Mouse (Mus musculus): Measurements from ENCODE around the gene Tma7. TPM values are rescaled to one million over a fixed set of nuclear protein-coding genes. Genes with fewer than 3 reads are reported as not detected.

Tma7 gene
- total RNA-seq, 2 experiments from 2014 or later = 113 to 530 TPM

Other genes starting within 250 kb of the Tma7 start
- 5.7 and 5.8 TPM in 2 replicates for gene Slc26a6, start 229.3 kb downstream of the Tma7 start, total RNA-seq (2014; fragmentation: Nextera tagmentation)
- gene Slc26a6, start 229.3 kb downstream of the Tma7 start, total RNA-seq (2017) = 0.30 and 1.4 TPM in 2 replicates
- 2.7 TPM in 1 of 2 replicates, not detected in the other for gene Tmem89, start 168.0 kb downstream of the Tma7 start, total RNA-seq (2014; fragmentation: Nextera tagmentation)
- not detected in 2 replicates for gene Tmem89, start 168.0 kb downstream of the Tma7 start, total RNA-seq (2017)
- 281 and 361 TPM in 2 replicates for gene Uqcrc1, start 146.0 kb downstream of the Tma7 start, total RNA-seq (2014; fragmentation: Nextera tagmentation)
- 283 and 345 TPM in 2 replicates for gene Uqcrc1, start 146.0 kb downstream of the Tma7 start, total RNA-seq (2017)
- gene Col7a1, start 129.0 kb downstream of the Tma7 start, total RNA-seq (2014; fragmentation: Nextera tagmentation) = 0.45 TPM in 1 of 2 replicates, not detected in the other
- gene Col7a1, start 129.0 kb downstream of the Tma7 start, total RNA-seq (2017) = 0.42 TPM in 1 of 2 replicates, not detected in the other
- gene Ucn2, start 96.6 kb downstream of the Tma7 start, total RNA-seq (2014; fragmentation: Nextera tagmentation) = 1.2 TPM in 1 of 2 replicates, not detected in the other
- gene Ucn2, start 96.6 kb downstream of the Tma7 start, total RNA-seq (2017) = not detected in 2 replicates
- gene Pfkfb4, start 90.8 kb downstream of the Tma7 start, total RNA-seq (2014; fragmentation: Nextera tagmentation) = 6.2 and 22.7 TPM in 2 replicates
- 4.8 and 11.5 TPM in 2 replicates for gene Pfkfb4, start 90.8 kb downstream of the Tma7 start, total RNA-seq (2017)
- gene Shisa5, start 44.0 kb downstream of the Tma7 start, total RNA-seq (2014; fragmentation: Nextera tagmentation) = 52.0 and 52.8 TPM in 2 replicates
- gene Shisa5, start 44.0 kb downstream of the Tma7 start, total RNA-seq (2017) = 37.6 and 74.5 TPM in 2 replicates
- 17.1 and 29.7 TPM in 2 replicates for gene Trex1, start 22.9 kb downstream of the Tma7 start, total RNA-seq (2014; fragmentation: Nextera tagmentation)
- 4.7 and 5.1 TPM in 2 replicates for gene Trex1, start 22.9 kb downstream of the Tma7 start, total RNA-seq (2017)
- 14.9 and 26.3 TPM in 2 replicates for gene Atrip, start 8.5 kb downstream of the Tma7 start, total RNA-seq (2014; fragmentation: Nextera tagmentation)
- gene Atrip, start 8.5 kb downstream of the Tma7 start, total RNA-seq (2017) = 9.8 and 19.2 TPM in 2 replicates
- gene Ccdc51, start 94 bp downstream of the Tma7 start, total RNA-seq (2014; fragmentation: Nextera tagmentation) = 12.2 and 17.1 TPM in 2 replicates
- gene Ccdc51, start 94 bp downstream of the Tma7 start, total RNA-seq (2017) = 14.2 and 16.6 TPM in 2 replicates
- 1.3 TPM in 1 of 2 replicates, not detected in the other for gene Plxnb1, start 12.8 kb upstream of the Tma7 start, total RNA-seq (2014; fragmentation: Nextera tagmentation)
- not detected in 2 replicates for gene Plxnb1, start 12.8 kb upstream of the Tma7 start, total RNA-seq (2017)
- gene Fbxw21, start 79.5 kb upstream of the Tma7 start, total RNA-seq (2014; fragmentation: Nextera tagmentation) = not detected in 2 replicates
- not detected in 2 replicates for gene Fbxw21, start 79.5 kb upstream of the Tma7 start, total RNA-seq (2017)
- gene Fbxw13, start 113.4 kb upstream of the Tma7 start, total RNA-seq (2014; fragmentation: Nextera tagmentation) = not detected in 2 replicates
- gene Fbxw13, start 113.4 kb upstream of the Tma7 start, total RNA-seq (2017) = not detected in 2 replicates
- not detected in 2 replicates for gene Fbxw20, start 152.2 kb upstream of the Tma7 start, total RNA-seq (2014; fragmentation: Nextera tagmentation)
- not detected in 2 replicates for gene Fbxw20, start 152.2 kb upstream of the Tma7 start, total RNA-seq (2017)
- gene Fbxw14, start 205.1 kb upstream of the Tma7 start, total RNA-seq (2014; fragmentation: Nextera tagmentation) = not detected in 2 replicates
- gene Fbxw14, start 205.1 kb upstream of the Tma7 start, total RNA-seq (2017) = not detected in 2 replicates

Measured in megakaryocyte-erythroid progenitor cell, adult 5-6 weeks (primary cell).